ENCODE assay signal across 26 mouse cellular contexts in the genomic region with DNA sequence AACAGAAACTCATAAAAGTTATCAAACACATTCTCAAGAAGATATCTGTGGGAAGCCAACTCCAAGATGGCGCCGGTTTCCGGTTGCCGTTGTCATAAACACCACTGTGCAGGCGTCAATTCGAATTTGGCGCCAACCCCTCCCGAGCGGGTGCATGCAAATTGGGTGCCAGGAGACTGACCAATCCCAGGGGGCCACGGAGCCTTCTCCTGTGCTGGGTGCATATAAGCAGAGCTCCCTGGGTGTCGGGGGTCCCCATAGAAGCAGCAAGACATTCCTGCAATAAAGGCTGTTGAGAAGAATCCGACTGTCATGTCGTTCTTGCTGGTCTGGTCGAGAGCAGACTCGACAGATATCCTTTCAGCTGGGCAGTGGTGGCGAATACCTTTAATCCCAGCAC. TPM values are rescaled to one million over a fixed set of nuclear protein-coding genes. Genes with fewer than 3 reads are reported as not detected.
DNase-seq lines count a peak whose midpoint lies in the region; ATAC-seq lines count a peak whose summit lies in the region.
"Had no signal": no experiment of that assay in that cellular context is flagged by ENCODE, and none has a peak within 500 bp of the region (broad histone marks: within the 10 kb centered on the region; RNA-seq: fewer than 3 reads in every experiment).

No protein-coding gene starts in this region.

- peak; percentile 4 for DNase-seq in cerebellum, adult 9-11 months
- no peak for DNase-seq in cerebellum, adult 11-12 months
- peak; percentile 5 for DNase-seq in kidney, postnatal 10 days
- DNase-seq in urinary bladder, postnatal 10 days (ENCODE audit: low spot score), result peak; percentile 11
- no peak for DNase-seq in urinary bladder, postnatal 14 days (ENCODE audit: low spot score)
- DNase-seq: cerebellum, adult 2 months; embryo, embryonic 11 days; liver; lung, postnatal 36 days; right cerebral cortex, postnatal 14 days; thymus, adult 2 months had no signal

- 94% methylated on average over 16 of the region's 16 CpGs for WGBS in kidney, embryonic 15.5 days
- 92% methylated on average over 16 of the region's 16 CpGs for WGBS in hindbrain, embryonic 13.5 days

- H3K4me2 ChIP-seq in kidney, embryonic 15.5 days, result no peak overlapping the region
- H3K4me2 ChIP-seq in hindbrain, embryonic 13.5 days, result no peak overlapping the region
- H3K4me2 ChIP-seq: embryonic facial prominence, embryonic 13.5 days; forebrain, embryonic 12.5 days; heart, embryonic 15.5 days; liver, embryonic 15.5 days; lung, embryonic 15.5 days; midbrain, embryonic 13.5 days had no signal

- H3K9me3 ChIP-seq in kidney, embryonic 15.5 days (replicated peaks), result no peaks in the 10 kb centered on the region
- H3K9me3 ChIP-seq in hindbrain, embryonic 13.5 days, result no peaks in the 10 kb centered on the region
- H3K9me3 ChIP-seq: embryonic facial prominence, embryonic 13.5 days; forebrain, embryonic 12.5 days; heart, embryonic 15.5 days; limb, embryonic 10.5 days; liver, embryonic 15.5 days; lung, embryonic 15.5 days; midbrain, embryonic 13.5 days had no signal

- no peak overlapping the region for H3K27ac ChIP-seq in kidney, embryonic 15.5 days
- H3K27ac ChIP-seq in hindbrain, embryonic 13.5 days, result no peak overlapping the region
- H3K27ac ChIP-seq: embryonic facial prominence, embryonic 13.5 days; forebrain, embryonic 12.5 days; heart, embryonic 15.5 days; limb, embryonic 10.5 days; liver, embryonic 15.5 days; lung, embryonic 15.5 days; midbrain, embryonic 13.5 days had no signal

- H3K36me3 ChIP-seq in kidney, embryonic 15.5 days, result no peaks in the 10 kb centered on the region
- no peaks in the 10 kb centered on the region for H3K36me3 ChIP-seq in hindbrain, embryonic 13.5 days
- H3K36me3 ChIP-seq: embryonic facial prominence, embryonic 13.5 days; forebrain, embryonic 12.5 days; heart, embryonic 15.5 days; limb, embryonic 10.5 days; liver, embryonic 15.5 days; lung, embryonic 15.5 days had no signal

- H3K9ac ChIP-seq in kidney, embryonic 15.5 days, result no peak overlapping the region
- H3K9ac ChIP-seq in hindbrain, embryonic 13.5 days, result no peak overlapping the region
- H3K9ac ChIP-seq: embryonic facial prominence, embryonic 13.5 days; forebrain, embryonic 12.5 days; heart, embryonic 15.5 days; liver, embryonic 15.5 days; lung, embryonic 15.5 days; midbrain, embryonic 13.5 days had no signal

- no peak overlapping the region for H3K4me3 ChIP-seq in kidney, embryonic 15.5 days (replicated peaks)
- no peak overlapping the region for H3K4me3 ChIP-seq in hindbrain, embryonic 13.5 days
- H3K4me3 ChIP-seq: embryonic facial prominence, embryonic 13.5 days; erythroblast, embryonic 14.5 days; forebrain, embryonic 12.5 days; heart, embryonic 15.5 days; limb, embryonic 10.5 days; liver, embryonic 15.5 days; lung, embryonic 15.5 days; megakaryocyte, embryonic 14.5 days; midbrain, embryonic 13.5 days had no signal

- no peaks in the 10 kb centered on the region for H3K27me3 ChIP-seq in kidney, embryonic 15.5 days
- H3K27me3 ChIP-seq in hindbrain, embryonic 13.5 days, result no peaks in the 10 kb centered on the region
- H3K27me3 ChIP-seq: embryonic facial prominence, embryonic 13.5 days; forebrain, embryonic 12.5 days; heart, embryonic 15.5 days; liver, embryonic 15.5 days; lung, embryonic 15.5 days; megakaryocyte, embryonic 14.5 days; midbrain, embryonic 13.5 days had no signal

- H3K4me1 ChIP-seq in kidney, embryonic 15.5 days, result no peaks in the 10 kb centered on the region
- H3K4me1 ChIP-seq in hindbrain, embryonic 13.5 days (replicated peaks), result no peaks in the 10 kb centered on the region
- H3K4me1 ChIP-seq: embryonic facial prominence, embryonic 13.5 days; forebrain, embryonic 12.5 days; heart, embryonic 15.5 days; limb, embryonic 10.5 days; liver, embryonic 15.5 days; lung, embryonic 15.5 days; megakaryocyte, embryonic 14.5 days; midbrain, embryonic 13.5 days had no signal

- ATAC-seq in kidney, embryonic 15.5 days (replicated peaks; ENCODE audit: low FRiP score), result no peak
- ATAC-seq in hindbrain, embryonic 13.5 days (ENCODE audit: low FRiP score), result no peak
- ATAC-seq: CD4-positive, CD25-positive, alpha-beta regulatory T cell, adult 4 months; hindbrain, embryonic 16.5 days; intestine, embryonic 16.5 days; midbrain, embryonic 13.5 days had no signal

RNA-seq across cellular contexts. Expression of gene Clvs2, which starts 31.8 kb away (rescaled TPM):
- polyA plus RNA-seq in kidney, embryonic 15.5 days (2015; fragmentation: Nextera tagmentation; extraction: Ambion mirVana), result 0.05 and 0.18 TPM in 2 replicates
- polyA plus RNA-seq in hindbrain, embryonic 13.5 days (2015; fragmentation: Nextera tagmentation; extraction: Ambion mirVana), result 13.4 and 14.7 TPM in 2 replicates
- polyA plus RNA-seq: CD4-positive, CD25-positive, alpha-beta regulatory T cell, adult 4 months; erythroblast, embryonic 14.5 days; heart, embryonic 15.5 days; kidney, embryonic 16.5 days; limb, embryonic 10.5 days; liver, embryonic 15.5 days; thymus, adult 2 months had no signal

Comparison
In these comparisons a context has a peak if more than half of its experiments do, and no peak if none do; other contexts are left out.
1. DNase-seq: peak in cerebellum, adult 9-11 months (single experiment), kidney, postnatal 10 days (single experiment) and urinary bladder, postnatal 10 days (single experiment); none in cerebellum, adult 11-12 months (single experiment) and urinary bladder, postnatal 14 days (single experiment).
2. RNA of gene Clvs2, which starts 31.8 kb away (polyA plus RNA-seq): 13.4 to 14.7 TPM in hindbrain, embryonic 13.5 days; 0.05 to 0.18 TPM in kidney, embryonic 15.5 days; every median in the first group is over 10 times any median in the second.